Mouse (Mus musculus): ENCODE measurements around the gene Acp4.
"Not testable (repeated sequence)": the region's sequence is repeated elsewhere in the genome, so short reads cannot be mapped to it uniquely, and the experiment has no call there.

Gene Acp4

DNA sequence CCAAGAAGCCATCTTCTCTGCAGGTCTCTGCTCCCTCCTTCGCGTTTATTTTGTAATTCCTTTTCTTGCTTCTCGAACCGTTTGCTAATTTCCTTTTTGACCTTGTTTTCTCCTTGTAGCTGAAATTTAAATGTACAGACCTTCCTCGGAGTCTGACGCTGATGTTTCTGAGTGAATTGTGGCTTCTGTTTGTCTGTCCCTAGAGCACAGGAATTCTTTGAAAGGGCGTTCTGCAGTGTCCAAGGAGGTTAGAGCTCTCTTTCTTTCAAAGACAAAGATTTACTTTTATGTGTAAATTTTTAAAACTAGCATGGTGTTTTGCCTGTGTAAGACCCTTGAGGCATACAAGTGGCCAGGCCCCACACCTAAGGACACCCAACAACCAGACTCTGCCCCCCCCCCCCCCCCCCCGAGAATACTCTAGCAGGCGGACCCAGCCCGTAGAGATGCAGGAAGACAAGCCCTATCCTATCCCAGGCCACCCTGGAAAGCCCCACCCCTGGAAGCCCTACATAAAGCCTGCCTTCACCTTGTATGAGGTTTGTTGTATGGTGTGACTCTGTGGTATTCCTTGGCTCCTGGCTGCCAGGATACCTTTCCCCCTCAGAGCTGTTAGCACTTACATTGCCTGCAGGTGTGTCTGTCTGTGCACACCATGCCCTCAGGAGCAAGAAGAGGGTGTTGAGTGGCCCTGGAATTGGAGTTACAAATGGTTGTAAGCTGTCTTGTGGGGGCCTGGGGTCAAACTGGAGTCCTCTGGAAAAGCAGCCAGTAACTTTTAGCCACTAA, 19.5 kb upstream of the Acp4 start:
- no peak for DNase-seq (ENCODE audit: low read depth, low spot score)
- no peaks in the 10 kb centered on the region for H3K36me3 ChIP-seq (ENCODE audit: control insufficient read depth, insufficient read depth, low read length, poor library complexity, severe bottlenecking)
- no peaks in the 10 kb centered on the region; the same call in 1 of the 2 replicates for H3K27me3 ChIP-seq (ENCODE audit: control insufficient read depth, insufficient read depth, low read length, poor library complexity, severe bottlenecking)

DNA sequence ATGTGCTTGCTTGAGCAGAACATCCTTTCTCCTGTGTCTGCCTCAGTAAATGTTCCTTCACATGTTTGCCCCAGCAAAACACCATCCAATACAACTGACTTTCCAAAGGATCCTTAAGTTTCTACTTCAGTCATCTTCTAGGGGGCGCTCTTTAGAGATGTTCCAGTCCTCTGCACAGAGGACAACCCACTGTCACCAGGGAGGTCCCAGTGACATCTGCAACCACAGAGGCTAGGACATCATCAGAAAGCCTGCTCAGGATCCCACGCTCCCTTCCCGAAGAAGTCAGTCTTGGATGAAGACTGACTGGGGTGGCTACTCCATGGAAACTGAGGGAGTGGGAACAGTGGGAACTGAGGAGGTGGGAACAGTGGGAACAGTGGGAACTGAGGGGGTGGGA, 18.4 kb upstream of the Acp4 start:
- peak; percentile 18 for DNase-seq (ENCODE audit: low read depth, low spot score)
- Histone ChIP-seq H3K27me3 (ENCODE audit: control insufficient read depth, insufficient read depth, low read length, poor library complexity, severe bottlenecking) (no peaks in the 10 kb centered on the region; the same call in 1 of the 2 replicates), H3K36me3 (ENCODE audit: control insufficient read depth, insufficient read depth, low read length, poor library complexity, severe bottlenecking) (no peaks in the 10 kb centered on the region)

DNA sequence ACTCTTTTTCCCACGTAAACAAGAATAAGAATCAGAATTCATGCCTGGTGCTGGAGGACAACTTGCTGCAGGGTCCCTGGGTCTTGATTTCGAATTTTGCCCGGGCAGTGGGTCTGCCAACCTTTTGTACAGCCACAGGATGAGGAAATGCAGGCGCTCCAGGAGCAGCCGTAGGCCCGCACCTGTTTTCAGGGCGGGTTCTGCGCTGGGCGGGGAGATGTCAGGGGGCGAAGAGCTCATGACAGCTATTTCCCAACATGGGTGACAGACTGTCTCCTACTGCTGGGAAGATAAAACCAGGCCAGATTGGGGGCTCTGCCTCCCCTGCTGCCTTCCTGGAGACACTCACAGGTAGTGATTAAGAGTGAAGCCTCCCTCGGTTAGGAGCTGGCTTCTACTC, 16.9 kb upstream of the Acp4 start:
- no peak for DNase-seq (ENCODE audit: low read depth, low spot score)
- Histone ChIP-seq H3K27me3 (ENCODE audit: control insufficient read depth, insufficient read depth, low read length, poor library complexity, severe bottlenecking) (no peaks in the 10 kb centered on the region; the same call in 1 of the 2 replicates), H3K36me3 (ENCODE audit: control insufficient read depth, insufficient read depth, low read length, poor library complexity, severe bottlenecking) (no peaks in the 10 kb centered on the region)

DNA sequence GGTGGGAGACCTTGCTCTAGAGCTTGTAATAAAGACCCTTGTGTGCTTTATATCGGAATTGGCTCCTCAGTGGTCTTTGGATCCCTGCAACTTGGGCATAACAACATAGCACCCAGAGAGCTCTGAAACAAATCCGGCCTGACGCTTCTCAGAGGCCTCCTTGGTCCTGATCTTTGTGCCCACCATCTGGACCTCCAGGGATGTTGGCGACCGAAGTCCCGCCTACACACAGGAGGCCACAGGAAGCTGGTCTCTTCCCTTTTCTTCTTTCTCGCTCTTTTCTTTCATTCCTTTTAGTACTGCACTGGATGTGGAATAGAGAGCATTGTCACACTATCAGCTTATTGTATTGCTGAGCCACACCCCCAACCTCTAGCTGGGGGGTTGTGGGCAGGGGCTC, 16.3 kb upstream of the Acp4 start:
- Histone ChIP-seq H3K27me3 (ENCODE audit: control insufficient read depth, insufficient read depth, low read length, poor library complexity, severe bottlenecking) (no peaks in the 10 kb centered on the region; the same call in 1 of the 2 replicates), H3K36me3 (ENCODE audit: control insufficient read depth, insufficient read depth, low read length, poor library complexity, severe bottlenecking) (no peaks in the 10 kb centered on the region)
- DNase-seq (ENCODE audit: low read depth, low spot score) = no peak

GRCm38 (mm10) chr7:44272546-44272945, 15.4 kb upstream of the Acp4 start:
- no peak for DNase-seq (ENCODE audit: low read depth, low spot score)
- Histone ChIP-seq H3K27me3 (ENCODE audit: control insufficient read depth, insufficient read depth, low read length, poor library complexity, severe bottlenecking) (no peaks in the 10 kb centered on the region), H3K36me3 (ENCODE audit: control insufficient read depth, insufficient read depth, low read length, poor library complexity, severe bottlenecking) (no peaks in the 10 kb centered on the region)

DNA sequence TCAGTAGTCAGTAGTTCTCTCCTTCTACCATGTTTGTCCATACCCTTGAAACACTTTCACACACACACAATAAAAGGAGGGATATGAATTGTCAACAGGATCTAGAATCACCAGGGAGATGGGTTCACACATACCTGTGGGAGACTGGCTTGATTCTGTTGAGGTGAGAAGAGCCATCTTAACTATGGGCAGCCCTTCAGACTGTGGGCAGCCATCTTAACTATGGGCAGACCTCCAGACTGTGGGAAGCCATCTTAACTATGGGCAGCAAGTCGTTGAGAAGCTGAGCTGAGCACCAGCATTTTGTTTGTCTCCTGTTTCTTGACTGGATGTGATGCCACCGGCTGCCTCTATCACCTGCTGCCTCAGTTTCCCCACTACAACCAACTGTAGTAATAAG, 14.1 kb upstream of the Acp4 start:
- H3K27me3 ChIP-seq (ENCODE audit: control insufficient read depth, insufficient read depth, low read length, poor library complexity, severe bottlenecking) = no peaks in the 10 kb centered on the region
- H3K36me3 ChIP-seq (ENCODE audit: control insufficient read depth, insufficient read depth, low read length, poor library complexity, severe bottlenecking) = no peaks in the 10 kb centered on the region
- DNase-seq (ENCODE audit: low read depth, low spot score) = peak; percentile 39

- no peak for DNase-seq (ENCODE audit: low read depth, low spot score)
- no peaks in the 10 kb centered on the region for H3K27me3 ChIP-seq (ENCODE audit: control insufficient read depth, insufficient read depth, low read length, poor library complexity, severe bottlenecking)
Observed at GRCm38 (mm10) chr7:44269397-44269796, 12.2 kb upstream of the Acp4 start.

DNA sequence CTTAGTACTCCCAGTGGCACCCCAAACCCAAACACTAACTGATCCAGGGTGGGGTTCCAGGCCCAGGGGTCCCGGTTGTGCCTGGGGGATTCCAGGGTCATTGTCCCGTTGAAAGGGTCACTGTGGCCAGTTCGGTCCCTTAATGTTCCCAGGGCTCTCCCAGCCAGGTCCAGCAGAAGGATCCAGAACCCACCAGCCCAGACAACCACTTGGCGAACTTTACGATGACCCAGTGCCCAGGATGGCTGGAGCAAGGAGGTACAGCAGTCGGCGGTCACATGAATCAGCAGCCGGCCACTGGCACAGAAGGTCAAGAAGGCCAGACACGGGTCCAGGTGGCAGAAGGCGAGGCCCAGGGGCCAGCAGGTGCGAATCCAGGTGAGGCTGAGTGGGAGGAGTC, 10.9 kb upstream of the Acp4 start:
- Histone ChIP-seq H3K27me3 (ENCODE audit: control insufficient read depth, insufficient read depth, low read length, poor library complexity, severe bottlenecking) (no peaks in the 10 kb centered on the region), H3K36me3 (ENCODE audit: control insufficient read depth, insufficient read depth, low read length, poor library complexity, severe bottlenecking) (no peaks in the 10 kb centered on the region)

More at GRCm38 (mm10) chr7:44269397-44269796, 12.2 kb upstream of the Acp4 start:
- no peaks in the 10 kb centered on the region for H3K36me3 ChIP-seq (ENCODE audit: control insufficient read depth, insufficient read depth, low read length, poor library complexity, severe bottlenecking)

GRCm38 (mm10) chr7:44262791-44263643, 5.8 kb upstream of the Acp4 start:
- Histone ChIP-seq H3K36me3 (ENCODE audit: control insufficient read depth, insufficient read depth, low read length, poor library complexity, severe bottlenecking) (no peaks in the 10 kb centered on the region), H3K27me3 (ENCODE audit: control insufficient read depth, insufficient read depth, low read length, poor library complexity, severe bottlenecking) (no peaks in the 10 kb centered on the region)
- DNase-seq (ENCODE audit: low read depth, low spot score) = peak; percentile 95

More for the DNA sequence above, 10.9 kb upstream of the Acp4 start:
- DNase-seq (ENCODE audit: low read depth, low spot score) = no peak

DNA sequence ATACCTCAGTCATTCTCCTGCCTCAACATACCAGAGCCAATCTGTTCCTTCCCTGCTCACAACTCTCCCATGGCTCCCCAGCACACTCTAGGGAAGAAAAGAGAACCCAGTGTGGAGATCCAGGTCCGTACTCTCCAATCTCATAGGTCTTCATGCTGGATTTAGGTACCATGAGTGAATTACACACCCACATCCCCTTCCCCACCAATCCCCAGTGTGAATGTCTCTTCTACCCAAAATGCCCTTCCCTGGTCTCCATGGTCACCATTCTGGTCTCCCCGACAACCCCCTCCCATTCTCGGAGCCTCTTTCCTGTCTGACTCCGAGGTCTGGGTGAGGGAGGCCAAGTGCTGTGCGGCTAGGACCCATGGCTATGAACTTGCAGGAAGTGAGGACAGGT, 4.0 kb upstream of the Acp4 start, which contains the start of gene Gm15517:
TSS of gene Gm15517 (plus strand) at position 301 of the 400 bp plus-strand sequence.
- no peaks in the 10 kb centered on the region for H3K27me3 ChIP-seq (ENCODE audit: control insufficient read depth, insufficient read depth, low read length, poor library complexity, severe bottlenecking)
- H3K36me3 ChIP-seq (ENCODE audit: control insufficient read depth, insufficient read depth, low read length, poor library complexity, severe bottlenecking) = no peaks in the 10 kb centered on the region
- no peak for DNase-seq (ENCODE audit: low read depth, low spot score)

GRCm38 (mm10) chr7:44260410-44260809, 3.2 kb upstream of the Acp4 start:
- no peaks in the 10 kb centered on the region for H3K27me3 ChIP-seq (ENCODE audit: control insufficient read depth, insufficient read depth, low read length, poor library complexity, severe bottlenecking)
- DNase-seq (ENCODE audit: low read depth, low spot score) = no peak

GRCm38 (mm10) chr7:44254930-44255329, 2.2 kb downstream of the Acp4 start:
- peaks cover 5% of the 10 kb centered on the region; the same call in 1 of the 2 replicates for H3K36me3 ChIP-seq (ENCODE audit: control insufficient read depth, insufficient read depth, low read length, poor library complexity, severe bottlenecking)
- no peaks in the 10 kb centered on the region for H3K27me3 ChIP-seq (ENCODE audit: control insufficient read depth, insufficient read depth, low read length, poor library complexity, severe bottlenecking)
- DNase-seq (ENCODE audit: low read depth, low spot score) = no peak

More at GRCm38 (mm10) chr7:44260410-44260809, 3.2 kb upstream of the Acp4 start:
- no peaks in the 10 kb centered on the region for H3K36me3 ChIP-seq (ENCODE audit: control insufficient read depth, insufficient read depth, low read length, poor library complexity, severe bottlenecking)

DNA sequence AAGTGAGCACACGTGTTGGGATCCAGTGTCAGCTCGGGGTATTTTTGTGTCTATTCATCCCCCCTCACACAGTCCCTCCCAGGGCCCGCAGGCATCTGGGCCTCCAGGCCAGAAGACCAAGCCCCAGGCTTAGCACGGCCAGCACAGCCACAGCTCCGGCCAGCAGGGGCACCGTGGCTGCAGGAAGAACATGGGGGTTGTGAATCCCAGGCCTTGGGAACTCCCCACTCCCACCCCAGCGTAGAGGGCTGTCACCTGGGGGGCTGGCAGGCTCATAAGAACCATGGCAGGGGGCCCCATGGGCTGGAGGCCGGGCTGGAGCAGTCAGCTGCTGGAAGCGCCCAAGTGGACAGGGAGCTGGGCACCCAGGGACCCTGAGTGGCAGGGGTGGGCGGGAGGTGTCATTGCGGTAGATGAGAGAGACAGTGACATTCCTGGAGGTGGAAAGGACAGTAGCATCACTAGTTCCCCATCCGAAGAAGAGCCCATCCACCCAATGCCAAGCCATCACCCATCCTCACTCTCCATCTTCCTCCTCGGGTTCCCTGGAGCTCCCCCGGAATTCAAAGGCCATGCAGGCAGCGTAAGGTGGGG, 4.1 kb downstream of the Acp4 start:
- DNase-seq (ENCODE audit: low read depth, low spot score) = no peak
- Histone ChIP-seq H3K27me3 (ENCODE audit: control insufficient read depth, insufficient read depth, low read length, poor library complexity, severe bottlenecking) (no peaks in the 10 kb centered on the region), H3K36me3 (ENCODE audit: control insufficient read depth, insufficient read depth, low read length, poor library complexity, severe bottlenecking) (peaks cover 5% of the 10 kb centered on the region)

DNA sequence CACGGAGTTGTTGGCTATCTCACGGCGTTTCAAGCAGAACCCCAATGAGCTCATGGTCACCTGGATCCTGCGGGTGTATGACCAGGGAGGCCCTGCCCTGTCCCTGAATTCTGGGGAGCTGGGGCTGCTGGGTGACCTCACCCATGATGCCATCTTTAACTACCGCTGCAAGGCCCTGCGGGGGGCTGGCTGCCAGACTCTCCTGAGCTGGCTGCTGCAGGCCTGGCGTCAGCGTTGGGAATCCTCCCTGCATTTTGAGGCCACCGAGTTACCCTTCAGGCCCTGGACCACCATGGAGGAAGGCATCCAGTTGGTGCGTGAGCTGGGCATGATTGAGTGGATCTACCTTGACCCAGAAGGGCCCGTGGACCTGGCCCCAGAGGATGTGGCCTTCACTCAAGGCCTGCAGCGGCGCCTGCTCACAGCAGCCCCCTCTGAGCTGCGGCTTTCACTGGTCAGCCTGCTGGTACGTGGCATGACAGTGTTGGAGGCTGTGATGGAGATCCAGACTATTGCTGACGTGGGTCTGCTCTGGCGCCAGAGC, 6.4 kb downstream of the Acp4 start:
- not testable (repeated sequence) for DNase-seq (ENCODE audit: low read depth, low spot score); H3K27me3 ChIP-seq (ENCODE audit: control insufficient read depth, insufficient read depth, low read length, poor library complexity, severe bottlenecking)

More for the DNA sequence above, 6.4 kb downstream of the Acp4 start:
- not testable (repeated sequence) for H3K36me3 ChIP-seq (ENCODE audit: control insufficient read depth, insufficient read depth, low read length, poor library complexity, severe bottlenecking)
